Mouse (Mus musculus): ENCODE measurements around the gene Narf. TPM values are rescaled to one million over a fixed set of nuclear protein-coding genes. Genes with fewer than 3 reads are reported as not detected.
A peak's percentile ranks its signal among the peaks of the same experiment; 100 is the strongest.

The Narf gene
- polyA plus RNA-seq, 1 experiment: 54.1 TPM

- TF ChIP-seq CTCF (conservative IDR thresholded peaks at IDR 0.05; ENCODE audit: insufficient read depth, insufficient read length, low read depth, low read length) (no peak), POLR2A (IDR thresholded peaks at IDR 0.05; ENCODE audit: low read depth, low read length) (no peak)
Measured at GRCm38 (mm10) chr11:121300265-121300664, 63.2 kb downstream of the Narf start.

GRCm38 (mm10) chr11:121305371-121305770 lies 68.3 kb downstream of the Narf start:
- no peak overlapping the region for H3K4me3 ChIP-seq (ENCODE audit: insufficient read depth, low read depth, low read length)
- H3K36me3 ChIP-seq (ENCODE audit: control insufficient read depth, insufficient read depth, low read length): peaks cover 6% of the 10 kb centered on the region
- H3K4me1 ChIP-seq (ENCODE audit: control insufficient read depth, insufficient read depth, low read length): no peaks in the 10 kb centered on the region
- WGBS: 94% methylated on average over 6 of the region's 6 CpGs
- TF ChIP-seq POLR2A (IDR thresholded peaks at IDR 0.05; ENCODE audit: low read depth, low read length): no peak
- no peak for TF ChIP-seq CTCF (conservative IDR thresholded peaks at IDR 0.05; ENCODE audit: insufficient read depth, insufficient read length, low read depth, low read length)
- DNase-seq: no peak
- H3K27ac ChIP-seq (ENCODE audit: insufficient read depth, low read depth, low read length): no peak overlapping the region
- no peaks in the 10 kb centered on the region for H3K27me3 ChIP-seq (replicated peaks; ENCODE audit: control insufficient read depth, insufficient read depth, low read length)

More at GRCm38 (mm10) chr11:121300265-121300664, 63.2 kb downstream of the Narf start:
- no peak overlapping the region for H3K4me3 ChIP-seq (ENCODE audit: insufficient read depth, low read depth, low read length)
- H3K27me3 ChIP-seq (replicated peaks; ENCODE audit: control insufficient read depth, insufficient read depth, low read length): no peaks in the 10 kb centered on the region
- 37% methylated on average over 9 of the region's 9 CpGs for WGBS
- no peaks in the 10 kb centered on the region; the same call in 1 of the 2 replicates for H3K4me1 ChIP-seq (ENCODE audit: control insufficient read depth, insufficient read depth, low read length)
- 0 out of 2 replicates have a peak overlapping the region, but pooled peaks have one; percentile 24 for H3K27ac ChIP-seq (ENCODE audit: insufficient read depth, low read depth, low read length)
- peak; percentile 86 for DNase-seq
- no peaks in the 10 kb centered on the region for H3K36me3 ChIP-seq (ENCODE audit: control insufficient read depth, insufficient read depth, low read length)

Other genes starting within 250 kb of the Narf start
- 63.3 and 71.0 TPM in 2 replicates for gene Csnk1d, start 245.9 kb upstream of the Narf start, polyA plus RNA-seq (2012; rRNA removed)
- 1.2 and 3.0 TPM in 2 replicates for gene Cd7, start 197.8 kb upstream of the Narf start, polyA plus RNA-seq (2012; rRNA removed)
- 66.6 and 75.2 TPM in 2 replicates for gene Sectm1b, start 173.7 kb upstream of the Narf start, polyA plus RNA-seq (2012; rRNA removed)
- 2.1 and 2.8 TPM in 2 replicates for gene Sectm1a, start 156.0 kb upstream of the Narf start, polyA plus RNA-seq (2012; rRNA removed)
- gene Tex19.2, start 118.6 kb upstream of the Narf start, polyA plus RNA-seq (2012; rRNA removed): not detected in 2 replicates
- not detected in 2 replicates for gene Tex19.1, start 91.1 kb upstream of the Narf start, polyA plus RNA-seq (2012; rRNA removed)
- gene Uts2r, start 77.0 kb upstream of the Narf start, polyA plus RNA-seq (2012; rRNA removed): not detected in 2 replicates
- gene Hexdc, start 32.8 kb upstream of the Narf start, polyA plus RNA-seq (2012; rRNA removed): 18.3 and 23.6 TPM in 2 replicates
- gene Ogfod3, start 32.5 kb upstream of the Narf start, polyA plus RNA-seq (2012; rRNA removed): 25.4 and 27.4 TPM in 2 replicates
- 13.7 and 15.3 TPM in 2 replicates for gene Cybc1, start 7.9 kb upstream of the Narf start, polyA plus RNA-seq (2012; rRNA removed)
- 18.2 and 28.6 TPM in 2 replicates for gene Foxk2, start 22.7 kb downstream of the Narf start, polyA plus RNA-seq (2012; rRNA removed)
- 54.5 and 59.4 TPM in 2 replicates for gene Wdr45b, start 117.2 kb downstream of the Narf start, polyA plus RNA-seq (2012; rRNA removed)
- gene Rab40b, start 151.0 kb downstream of the Narf start, polyA plus RNA-seq (2012; rRNA removed): 1.8 and 2.5 TPM in 2 replicates
- gene Fn3krp, start 184.1 kb downstream of the Narf start, polyA plus RNA-seq (2012; rRNA removed): 14.9 and 19.6 TPM in 2 replicates
- gene Fn3k, start 197.7 kb downstream of the Narf start, polyA plus RNA-seq (2012; rRNA removed): 30.6 and 33.7 TPM in 2 replicates
- gene Tbcd, start 214.7 kb downstream of the Narf start, polyA plus RNA-seq (2012; rRNA removed): 58.9 and 70.1 TPM in 2 replicates